Mouse (Mus musculus) retina, postnatal 7 days (tissue): ENCODE results near the gene Snn.

Source experiments
- DNase-seq: peaks from one replicate; pipeline ENCODE4 v3.0.0-alpha.2; 2012; ENCODE audit warnings: low read depth, low spot score

The Snn gene

GRCm38 (mm10) chr16:11078216-11078869, 17.6 kb downstream of the Snn start:
- DNase-seq = no peak

GRCm38 (mm10) chr16:11084181-11084580, 23.4 kb downstream of the Snn start:
- DNase-seq = no peak

GRCm38 (mm10) chr16:11086299-11086698, 25.6 kb downstream of the Snn start:
- DNase-seq = no peak

- DNase-seq = no peak
Measured at GRCm38 (mm10) chr16:11086856-11087588, 26.3 kb downstream of the Snn start.

GRCm38 (mm10) chr16:11090836-11091570, 30.3 kb downstream of the Snn start:
- DNase-seq = no peak

- DNase-seq = no peak
Measured at GRCm38 (mm10) chr16:11092061-11092460, 31.3 kb downstream of the Snn start.

GRCm38 (mm10) chr16:11092523-11092922, 31.8 kb downstream of the Snn start:
- DNase-seq = no peak

GRCm38 (mm10) chr16:11093717-11094386, 33.1 kb downstream of the Snn start:
- no peak for DNase-seq

- no peak for DNase-seq
Measured at GRCm38 (mm10) chr16:11097301-11097700, 36.6 kb downstream of the Snn start.

GRCm38 (mm10) chr16:11104905-11105304, 44.2 kb downstream of the Snn start:
- DNase-seq = no peak

- no peak for DNase-seq
Measured at GRCm38 (mm10) chr16:11109198-11109740, 48.5 kb downstream of the Snn start.

GRCm38 (mm10) chr16:11122625-11123024, 61.9 kb downstream of the Snn start:
- DNase-seq = no peak

GRCm38 (mm10) chr16:11124110-11124509, 63.4 kb downstream of the Snn start:
- no peak for DNase-seq
